Mouse (Mus musculus): ENCODE data around the gene Gemin5. TPM values are rescaled to one million over a fixed set of nuclear protein-coding genes. Genes with fewer than 3 reads are reported as not detected.
A peak's percentile ranks its signal among the peaks of the same experiment; 100 is the strongest.

Gene Gemin5
- total RNA-seq, 2 experiments from 2014 or later, result 18.6 to 18.7 TPM

GRCm38 (mm10) chr11:58146241-58146640 lies 22.1 kb downstream of the Gemin5 start:
- DNase-seq (ENCODE audit: low spot score in 2 of 2), result no peak
- no peak for TF ChIP-seq CTCF (conservative IDR thresholded peaks at IDR 0.05)
- Histone ChIP-seq H3K27ac (no peak overlapping the region), H3K4me3 (no peak overlapping the region)

GRCm38 (mm10) chr11:58143704-58144426 lies 24.5 kb downstream of the Gemin5 start:
- no peak overlapping the region for H3K4me3 ChIP-seq
- 0 out of 2 replicates have a peak overlapping the region, but pooled peaks have one; percentile 7 for H3K27ac ChIP-seq
- peak; percentile 32 to 42 for DNase-seq (ENCODE audit: low spot score in 2 of 2)
- 0 out of 2 replicates have a peak, but pooled peaks have one; percentile 13 for TF ChIP-seq CTCF (conservative IDR thresholded peaks at IDR 0.05)

DNA sequence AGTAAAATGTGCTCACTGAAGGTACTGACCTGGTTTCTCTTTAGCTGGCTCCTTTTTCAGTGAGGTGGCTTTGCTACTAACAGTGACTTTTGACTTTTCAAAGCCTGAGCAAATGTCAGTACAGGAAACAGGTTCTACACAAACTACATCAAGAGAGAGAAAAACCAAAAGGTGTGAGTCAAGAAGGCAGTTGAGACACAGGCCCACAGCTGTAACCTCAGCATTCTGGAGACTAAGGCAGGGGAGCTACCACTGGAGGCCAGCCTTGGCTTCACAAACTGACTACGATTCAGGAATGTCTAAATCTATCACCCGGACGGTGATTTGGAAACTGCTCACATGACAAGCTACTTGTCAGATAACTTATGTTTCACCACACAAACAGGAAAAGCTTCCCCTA lies 28.9 kb downstream of the Gemin5 start:
- no peak overlapping the region for H3K4me3 ChIP-seq
- no peak for TF ChIP-seq CTCF (conservative IDR thresholded peaks at IDR 0.05)
- no peak overlapping the region for H3K27ac ChIP-seq
- DNase-seq (ENCODE audit: low spot score in 2 of 2), result no peak

DNA sequence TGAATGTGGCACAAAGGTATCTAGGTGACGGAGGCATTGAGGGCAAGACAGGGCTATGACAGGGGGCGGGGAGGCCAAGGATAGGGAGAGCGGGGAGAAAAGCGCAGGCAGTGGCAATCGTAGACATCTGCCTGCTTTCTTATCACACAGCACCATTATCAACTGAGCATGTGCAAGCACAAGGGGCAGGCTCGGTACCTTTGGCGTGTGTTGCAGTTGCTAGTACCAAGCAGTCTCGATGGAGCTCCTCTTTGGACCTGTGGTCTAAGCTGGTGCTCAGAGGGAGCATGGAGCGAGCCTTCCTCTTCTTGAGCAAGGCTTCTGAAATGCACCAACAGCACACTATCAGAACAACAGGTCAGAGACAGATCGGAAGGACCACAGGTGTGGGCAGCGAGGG lies 29.5 kb downstream of the Gemin5 start:
- DNase-seq (ENCODE audit: low spot score in 2 of 2), result no peak
- no peak overlapping the region for H3K4me3 ChIP-seq
- no peak for TF ChIP-seq CTCF (conservative IDR thresholded peaks at IDR 0.05)
- no peak overlapping the region for H3K27ac ChIP-seq

DNA sequence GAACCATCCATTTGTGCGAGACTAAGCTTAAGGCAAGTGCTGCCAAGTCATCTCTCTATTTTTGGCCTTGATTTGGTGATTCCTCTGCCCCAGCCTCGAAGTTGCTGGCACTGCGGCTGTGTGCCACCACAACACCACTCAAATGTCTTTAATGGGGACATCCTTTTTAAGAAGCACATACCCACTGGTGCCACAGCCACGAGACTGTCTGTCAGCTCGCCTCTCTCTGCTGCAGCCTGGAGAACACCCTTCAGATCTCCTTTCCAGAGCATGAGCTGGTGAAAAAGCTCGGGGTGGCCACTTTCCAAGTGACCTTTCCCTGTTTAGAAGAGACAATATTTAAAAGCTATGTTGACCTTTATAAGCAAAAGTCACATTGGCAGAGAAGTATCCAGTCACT lies 31.7 kb downstream of the Gemin5 start:
- no peak for DNase-seq (ENCODE audit: low spot score in 2 of 2)
- Histone ChIP-seq H3K4me3 (no peak overlapping the region), H3K27ac (no peak overlapping the region)
- TF ChIP-seq CTCF (conservative IDR thresholded peaks at IDR 0.05), result no peak

- no peak for TF ChIP-seq CTCF (conservative IDR thresholded peaks at IDR 0.05)
- DNase-seq (ENCODE audit: low spot score in 2 of 2), result no peak
- no peak overlapping the region for H3K4me3 ChIP-seq
These were observed 33.0 kb downstream of the Gemin5 start for GRCm38 (mm10) chr11:58135296-58135695.

DNA sequence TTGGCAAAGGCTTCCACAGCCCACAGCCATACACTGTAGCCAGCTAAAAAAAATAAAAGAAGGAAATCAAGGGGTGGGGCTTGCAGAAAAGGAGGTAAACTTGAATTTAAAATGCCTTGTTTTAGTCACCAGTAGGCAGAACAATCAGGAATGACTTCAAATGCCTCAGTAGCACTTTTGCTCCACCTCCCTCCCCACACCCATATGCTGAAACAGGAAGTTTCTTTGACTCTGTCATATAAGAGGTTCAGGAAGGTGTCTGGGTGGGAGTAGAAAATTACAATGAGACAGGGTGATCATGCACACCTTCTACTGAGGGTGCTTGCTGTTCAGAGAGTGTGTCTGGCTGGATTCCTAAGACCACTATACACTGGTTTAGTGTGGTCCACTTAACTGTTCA lies 33.5 kb downstream of the Gemin5 start:
- no peak for DNase-seq (ENCODE audit: low spot score in 2 of 2)
- H3K4me3 ChIP-seq, result no peak overlapping the region
- no peak for TF ChIP-seq CTCF (conservative IDR thresholded peaks at IDR 0.05)
- H3K27ac ChIP-seq, result no peak overlapping the region

More at GRCm38 (mm10) chr11:58135296-58135695, 33.0 kb downstream of the Gemin5 start:
- no peak overlapping the region for H3K27ac ChIP-seq

DNA sequence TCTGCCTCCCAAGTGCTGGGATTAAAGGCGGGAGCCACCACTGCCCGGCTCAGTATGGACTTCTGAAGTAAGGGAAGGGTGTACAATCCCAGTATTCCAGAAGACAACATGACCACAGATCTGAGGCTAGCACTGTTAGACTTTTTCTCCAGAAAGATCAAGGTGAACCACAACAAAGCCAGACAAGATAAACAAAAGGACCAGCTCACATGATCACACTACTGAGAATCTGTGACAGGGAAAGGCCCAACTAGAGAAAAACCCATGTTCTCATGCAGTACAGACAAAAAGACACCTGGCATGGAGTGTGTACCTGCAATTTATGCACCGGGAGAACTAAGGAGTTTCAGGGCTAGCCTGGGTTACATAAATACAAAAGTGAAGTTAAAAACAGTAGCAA lies 36.3 kb downstream of the Gemin5 start:
- DNase-seq (ENCODE audit: low spot score in 2 of 2), result no peak
- Histone ChIP-seq H3K27ac (no peak overlapping the region), H3K4me3 (no peak overlapping the region)
- no peak for TF ChIP-seq CTCF (conservative IDR thresholded peaks at IDR 0.05)

GRCm38 (mm10) chr11:58129302-58129843 lies 39.0 kb downstream of the Gemin5 start:
- H3K4me3 ChIP-seq, result no peak overlapping the region
- no peak for TF ChIP-seq CTCF (conservative IDR thresholded peaks at IDR 0.05)
- DNase-seq (ENCODE audit: low spot score in 2 of 2), result no peak
- H3K27ac ChIP-seq, result no peak overlapping the region

DNA sequence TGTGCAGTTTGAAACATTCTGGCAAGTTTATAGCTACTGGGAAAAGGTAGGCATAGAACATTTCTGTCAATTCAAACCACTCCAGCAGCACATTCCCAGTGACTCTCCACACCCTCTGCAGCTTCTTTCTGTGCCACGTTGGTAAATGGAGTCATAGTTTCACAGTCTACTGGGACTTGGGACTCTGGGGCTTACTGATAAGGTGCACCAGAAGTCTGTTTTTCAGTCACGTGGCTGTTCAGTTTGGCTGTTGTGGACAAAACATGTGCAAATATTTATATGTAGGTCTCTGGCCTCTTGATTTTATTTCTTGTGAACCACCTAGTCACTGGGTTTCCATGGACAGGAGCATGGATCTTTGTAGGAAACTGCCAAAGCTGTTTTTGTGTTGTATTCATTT lies 40.8 kb downstream of the Gemin5 start:
- DNase-seq (ENCODE audit: low spot score in 2 of 2), result no peak
- TF ChIP-seq CTCF (conservative IDR thresholded peaks at IDR 0.05), result no peak
- no peak overlapping the region for H3K27ac ChIP-seq
- H3K4me3 ChIP-seq, result no peak overlapping the region

DNA sequence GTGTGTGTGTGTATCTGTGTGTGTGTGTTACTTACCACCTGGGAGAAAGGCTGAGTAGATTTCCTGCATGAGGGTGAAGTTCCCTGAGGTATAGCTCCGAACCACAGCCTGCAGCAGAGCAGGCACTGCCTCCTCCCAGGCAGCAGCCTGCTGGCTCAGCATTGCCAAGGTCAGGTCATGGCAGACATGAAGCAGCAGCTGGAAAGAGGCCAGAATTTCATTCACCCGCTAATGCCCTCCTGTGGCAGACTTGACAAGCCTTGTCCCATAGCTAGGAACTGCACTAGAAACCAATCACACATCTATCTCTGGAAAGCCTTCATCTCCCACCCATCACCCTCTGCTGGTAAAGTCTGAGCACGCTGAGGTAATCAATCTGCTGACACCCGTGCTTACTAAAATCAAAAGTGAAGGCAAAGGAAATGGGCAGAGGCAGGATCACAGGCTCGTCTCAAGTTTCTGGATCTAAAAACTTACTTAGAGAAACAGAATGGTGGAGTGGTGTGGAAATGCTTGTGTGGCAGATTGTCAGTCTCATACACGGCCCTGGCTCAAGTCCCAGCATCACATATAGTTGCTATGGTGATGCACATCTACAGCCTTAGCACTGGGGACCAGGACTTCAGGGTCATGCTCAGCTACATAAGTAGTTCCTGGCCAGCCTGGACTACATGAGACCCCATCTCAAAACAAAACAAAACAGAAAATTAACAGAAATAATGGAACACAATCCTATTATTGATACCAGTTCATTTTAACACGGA lies 41.8 kb downstream of the Gemin5 start:
- no peak overlapping the region for H3K4me3 ChIP-seq
- H3K27ac ChIP-seq, result no peak overlapping the region
- peak; percentile 53 for TF ChIP-seq CTCF (conservative IDR thresholded peaks at IDR 0.05)
- peak in 1 of 2 experiments; percentile 20 for DNase-seq (ENCODE audit: low spot score in 2 of 2)

DNA sequence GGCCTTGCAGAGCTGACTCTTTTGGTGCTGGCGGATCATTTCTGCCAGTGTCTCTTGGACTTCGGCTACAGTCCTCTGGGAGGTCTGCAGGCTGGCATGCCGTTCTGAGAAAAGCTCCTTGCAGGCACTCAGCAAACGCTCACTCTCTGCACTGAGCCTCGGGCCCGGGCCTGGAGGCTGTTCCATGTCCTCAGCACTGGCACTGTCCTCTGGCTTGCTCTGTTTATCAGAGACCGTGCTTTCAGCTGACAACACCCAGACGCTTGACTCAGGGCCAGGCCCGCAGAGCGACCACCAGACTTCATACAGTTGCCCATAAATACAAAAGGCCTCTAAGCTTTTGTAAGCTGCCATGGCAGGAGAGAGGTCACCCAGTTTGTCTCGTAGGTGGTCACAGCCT lies 43.3 kb downstream of the Gemin5 start:
- no peak for DNase-seq (ENCODE audit: low spot score in 2 of 2)
- no peak overlapping the region for H3K4me3 ChIP-seq
- H3K27ac ChIP-seq, result no peak overlapping the region
- TF ChIP-seq CTCF (conservative IDR thresholded peaks at IDR 0.05), result no peak

- TF ChIP-seq CTCF (conservative IDR thresholded peaks at IDR 0.05), result no peak
- H3K27ac ChIP-seq, result no peak overlapping the region
- H3K4me3 ChIP-seq, result no peak overlapping the region
- no peak for DNase-seq (ENCODE audit: low spot score in 2 of 2)
These were observed 44.6 kb downstream of the Gemin5 start for GRCm38 (mm10) chr11:58123711-58124110.
